Mouse (Mus musculus) ES-E14 (cell line): Measurements from ENCODE around the gene Gpr152. TPM values are rescaled to one million over a fixed set of nuclear protein-coding genes. Genes with fewer than 3 reads are reported as not detected.

Experiments
- DNase-seq: peaks from one replicate; pipeline ENCODE4 v3.0.0-alpha.2; 2013; ENCODE audit warnings: low read depth, low spot score
- H3K27ac ChIP-seq: 2 replicates; pipeline ENCODE4 v1.5.1; 2012; ENCODE audit warnings: low read depth, mild to moderate bottlenecking, low read length, moderate library complexity, mixed read lengths; ENCODE audit not compliant: poor library complexity, insufficient read depth, severe bottlenecking
- H3K36me3 ChIP-seq: 2 replicates; pipeline ENCODE4 v1.6.1; 2012; ENCODE audit warnings: mild to moderate bottlenecking, low read length, moderate library complexity, mixed read lengths; ENCODE audit not compliant: control insufficient read depth, poor library complexity, insufficient read depth, severe bottlenecking
- H3K4me1 ChIP-seq, 2 experiments: fragments of 150-350 bp in 1 of 2; sonication (generic) in 1 of 2; 2 replicates each; pipeline ENCODE4 v1.6.1; 2012; ENCODE audit warnings: low read length in 2 of 2, mild to moderate bottlenecking in 1 of 2, mixed read lengths in 1 of 2; ENCODE audit not compliant: control insufficient read depth in 2 of 2, insufficient read depth in 2 of 2, poor library complexity in 1 of 2
- H3K4me3 ChIP-seq, 2 experiments: fragments of 150-350 bp in 1 of 2; sonication (generic) in 1 of 2; 2 replicates each; pipeline ENCODE4 v1.5.1; 2012; ENCODE audit warnings: low read length in 2 of 2, low read depth in 1 of 2, mild to moderate bottlenecking in 1 of 2, mixed read lengths in 1 of 2; ENCODE audit not compliant: insufficient read depth in 1 of 2, poor library complexity in 1 of 2, severe bottlenecking in 1 of 2
- H3K9ac ChIP-seq: 2 replicates; pipeline ENCODE4 v1.6.1; 2012; ENCODE audit warnings: low read depth, mild to moderate bottlenecking, low read length, mixed read lengths; ENCODE audit not compliant: poor library complexity, insufficient read depth, severe bottlenecking
- H3K9me3 ChIP-seq: fragments of 150-350 bp; sonication (generic); 2 replicates; pipeline ENCODE4 v1.6.1; 2012; ENCODE audit warnings: low read depth, mild to moderate bottlenecking, low read length; ENCODE audit not compliant: control insufficient read depth, insufficient read depth
- CHD2 ChIP-seq: IDR thresholded peaks from 2 replicates; pipeline ENCODE4 v1.6.1; 2014; ENCODE audit warnings: mild to moderate bottlenecking, low read depth, low read length, inconsistent platforms
- HCFC1 ChIP-seq: IDR thresholded peaks from 2 replicates; pipeline ENCODE4 v1.6.1; 2012; ENCODE audit warnings: low read length, inconsistent platforms, borderline replicate concordance; ENCODE audit not compliant: insufficient read depth
- MAFK ChIP-seq: IDR thresholded peaks from 2 replicates; pipeline ENCODE4 v1.6.1; 2014; ENCODE audit warnings: mild to moderate bottlenecking, low read depth, low read length, inconsistent platforms; ENCODE audit not compliant: insufficient read depth
- ZC3H11A ChIP-seq: IDR thresholded peaks from 2 replicates; pipeline ENCODE4 v1.6.1; 2012; ENCODE audit warnings: low read depth, mild to moderate bottlenecking, inconsistent platforms, low read length, borderline replicate concordance
- ZNF384 ChIP-seq: IDR thresholded peaks from 2 replicates; pipeline ENCODE4 v1.6.1; 2012; ENCODE audit warnings: low read depth, low read length, inconsistent platforms
- in situ Hi-C, 2 experiments: fragments of 600-800 bp; cut with MboI; formaldehyde crosslinking; loops; one replicate each; pipeline ENCODE4 v1.15.1; 2025; ENCODE audit warnings: low sequenced_read_pairs in 2 of 2, inconsistent platforms in 1 of 2; ENCODE audit not compliant: unreplicated experiment in 2 of 2
- total RNA-seq: library from RNA; depleted of rRNA; stranded (reverse); fragments of 300-350 nt; gene quantifications from 2 replicates; pipeline ENCODE4 v1.2.3, GENCODE M21; 2012

The Gpr152 gene
- total RNA-seq, 1 experiment = 0.13 TPM

- peaks cover 0 to 6% of the 10 kb centered on the region in 2 experiments; a peak in 3 of 4 replicates for H3K4me1 ChIP-seq
- H3K36me3 ChIP-seq = peaks cover 6% of the 10 kb centered on the region
- peak overlapping the region; percentile 45 for H3K9ac ChIP-seq
- H3K27ac ChIP-seq = no peak overlapping the region
- TF ChIP-seq ZC3H11A (no peak), ZNF384 (no peak)
- H3K4me3 ChIP-seq = peak overlapping the region; percentile 56 to 61
- in situ Hi-C loops = no loop called here
- H3K9me3 ChIP-seq = no peaks in the 10 kb centered on the region
- DNase-seq = no peak
Measured at GRCm38 (mm10) chr19:4100718-4101261, 38.8 kb upstream of the Gpr152 start.

- H3K9me3 ChIP-seq = no peaks in the 10 kb centered on the region
- in situ Hi-C loops = no loop called here
- H3K27ac ChIP-seq = no peak overlapping the region
- TF ChIP-seq CHD2 (no peak), MAFK (no peak), ZC3H11A (no peak), HCFC1 (no peak), ZNF384 (no peak)
- H3K36me3 ChIP-seq = peaks cover 6% of the 10 kb centered on the region
- peaks cover 0 to 6% of the 10 kb centered on the region in 2 experiments; a peak in 3 of 4 replicates for H3K4me1 ChIP-seq
- peak overlapping the region in 1 of 2 experiments; percentile 56; a peak in 1 of 4 replicates for H3K4me3 ChIP-seq
- DNase-seq = no peak
- no peak overlapping the region for H3K9ac ChIP-seq
Measured at GRCm38 (mm10) chr19:4101466-4101865, 38.1 kb upstream of the Gpr152 start.

DNA sequence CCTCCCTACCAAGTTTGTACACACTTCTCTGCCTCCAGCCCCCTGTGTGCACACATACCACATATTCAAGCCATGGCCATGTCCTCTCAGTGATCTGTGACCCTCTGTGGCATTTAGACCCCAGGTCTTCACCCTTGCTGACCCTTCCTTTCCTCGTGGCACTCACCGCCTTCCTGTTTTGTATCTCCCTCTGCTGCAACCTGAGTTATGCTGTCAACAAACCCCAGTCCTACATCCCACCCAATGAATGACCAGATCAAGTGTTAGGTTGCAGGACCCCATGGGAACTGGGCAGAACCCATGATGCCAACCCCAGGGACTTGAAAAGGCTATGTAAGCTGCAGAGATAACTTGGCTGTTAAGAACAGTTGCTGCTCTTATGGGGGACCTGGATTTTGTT, 37.5 kb upstream of the Gpr152 start:
- H3K36me3 ChIP-seq = peaks cover 6% of the 10 kb centered on the region
- in situ Hi-C loops = no loop called here
- no peak for DNase-seq
- H3K9ac ChIP-seq = no peak overlapping the region
- H3K27ac ChIP-seq = no peak overlapping the region
- no peak overlapping the region for H3K4me3 ChIP-seq
- TF ChIP-seq CHD2 (no peak), HCFC1 (no peak), MAFK (no peak), ZC3H11A (no peak)
- peaks cover 0 to 8% of the 10 kb centered on the region in 2 experiments; a peak in 3 of 4 replicates for H3K4me1 ChIP-seq
- no peaks in the 10 kb centered on the region for H3K9me3 ChIP-seq

DNA sequence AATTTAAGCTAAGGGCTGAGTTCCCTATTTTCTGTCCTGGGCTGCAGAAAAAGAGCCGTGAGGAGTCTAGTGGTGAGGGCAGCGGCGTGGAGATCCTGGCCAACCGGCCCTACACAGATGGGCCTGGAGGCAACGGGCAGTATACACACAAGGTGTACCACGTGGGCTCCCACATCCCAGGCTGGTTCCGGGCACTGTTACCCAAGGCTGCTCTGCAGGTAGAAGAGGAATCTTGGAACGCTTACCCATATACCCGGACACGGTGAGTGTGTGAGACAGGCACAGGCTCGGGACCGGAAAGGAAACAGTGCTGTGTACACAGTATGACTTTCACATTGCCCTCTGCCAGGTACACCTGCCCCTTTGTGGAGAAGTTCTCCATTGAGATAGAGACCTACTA, 37.0 kb upstream of the Gpr152 start:
- Histone ChIP-seq H3K4me3 (no peak overlapping the region), H3K4me1 (peaks cover 0 to 8% of the 10 kb centered on the region in 2 experiments; a peak in 3 of 4 replicates), H3K9ac (no peak overlapping the region), H3K27ac (no peak overlapping the region), H3K36me3 (peaks cover 6% of the 10 kb centered on the region), H3K9me3 (no peaks in the 10 kb centered on the region)
- TF ChIP-seq CHD2 = no peak
- no peak for TF ChIP-seq ZNF384
- no peak for TF ChIP-seq MAFK
- TF ChIP-seq ZC3H11A = no peak
- TF ChIP-seq HCFC1 = no peak
- no peak for DNase-seq
- in situ Hi-C loops = no loop called here

DNA sequence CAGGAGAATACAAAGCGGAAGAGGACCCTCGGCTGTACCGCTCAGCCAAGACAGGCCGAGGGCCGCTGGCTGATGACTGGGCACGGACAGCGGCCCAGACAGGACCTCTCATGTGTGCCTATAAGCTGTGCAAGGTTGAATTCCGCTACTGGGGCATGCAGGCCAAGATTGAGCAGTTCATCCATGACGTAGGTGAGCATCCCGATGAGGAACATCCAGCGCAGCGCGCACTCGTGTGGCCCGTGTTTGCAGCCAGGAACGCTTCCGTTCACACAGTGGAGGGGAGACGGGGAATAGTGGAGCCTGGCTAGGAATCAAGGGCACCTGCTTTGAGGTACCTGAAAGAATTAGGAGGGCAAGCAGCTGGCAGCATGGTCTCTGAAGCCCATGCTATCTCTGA, 36.3 kb upstream of the Gpr152 start:
- Histone ChIP-seq H3K9ac (0 out of 2 replicates have a peak overlapping the region, but pooled peaks have one; percentile 4), H3K4me3 (no peak overlapping the region), H3K9me3 (no peaks in the 10 kb centered on the region), H3K27ac (no peak overlapping the region), H3K36me3 (peaks cover 5% of the 10 kb centered on the region), H3K4me1 (peaks cover 0 to 8% of the 10 kb centered on the region in 2 experiments; a peak in 3 of 4 replicates)
- in situ Hi-C loops = no loop called here
- no peak for DNase-seq
- no peak for TF ChIP-seq MAFK
- no peak for TF ChIP-seq ZC3H11A
- TF ChIP-seq ZNF384 = no peak
- no peak for TF ChIP-seq HCFC1
- no peak for TF ChIP-seq CHD2
